Mouse (Mus musculus) limb, embryonic 11.5 days (tissue): ENCODE measurements around the gene Itga11. TPM values are rescaled to one million over a fixed set of nuclear protein-coding genes. Genes with fewer than 3 reads are reported as not detected.

Experiments used
- ATAC-seq: fragments of 200-750 bp; cut with Nextera tagmentation; 2 replicates; pipeline ENCODE4 v1.8.0; 2017; ENCODE audit warnings: low read depth; ENCODE audit not compliant: insufficient number of reproducible peaks, low FRiP score, low TSS enrichment
- DNase-seq: peaks from one replicate; pipeline ENCODE4 v3.0.0-alpha.2; 2015; ENCODE audit warnings: low spot score
- H3K27ac ChIP-seq: fragments of 300-500 bp; sonication (generic); replicated peaks from 2 replicates; pipeline ENCODE4 v1.5.1; 2014; ENCODE audit warnings: low read depth, mild to moderate bottlenecking, low read length
- H3K27me3 ChIP-seq: fragments of 300-500 bp; sonication (generic); 2 replicates; pipeline ENCODE4 v1.6.1; 2014; ENCODE audit warnings: mild to moderate bottlenecking, low read length, mixed read lengths; ENCODE audit not compliant: control insufficient read depth, insufficient read depth
- H3K36me3 ChIP-seq: fragments of 300-500 bp; sonication (generic); 2 replicates; pipeline ENCODE4 v1.6.1; 2014; ENCODE audit warnings: mild to moderate bottlenecking, low read length, moderate library complexity, mixed read lengths; ENCODE audit not compliant: control insufficient read depth, insufficient read depth
- H3K4me1 ChIP-seq: fragments of 300-500 bp; sonication (generic); 2 replicates; pipeline ENCODE4 v1.6.1; 2014; ENCODE audit warnings: low read length, mixed read lengths; ENCODE audit not compliant: control insufficient read depth, insufficient read depth
- H3K4me2 ChIP-seq: fragments of 300-500 bp; sonication (generic); 2 replicates; pipeline ENCODE4 v1.6.1; 2014; ENCODE audit warnings: low read depth, mild to moderate bottlenecking, moderate library complexity; ENCODE audit not compliant: severe bottlenecking
- H3K4me3 ChIP-seq: fragments of 300-500 bp; sonication (generic); 2 replicates; pipeline ENCODE4 v1.5.1; 2014; ENCODE audit warnings: low read depth, low read length
- H3K9ac ChIP-seq: fragments of 300-500 bp; sonication (generic); 2 replicates; pipeline ENCODE4 v1.6.1; 2014; ENCODE audit warnings: mild to moderate bottlenecking, low read length
- H3K9me3 ChIP-seq: fragments of 300-500 bp; sonication (generic); 2 replicates; pipeline ENCODE4 v1.6.1; 2016; ENCODE audit warnings: low read length; ENCODE audit not compliant: control insufficient read depth
- WGBS: fragments of 180-500 bp; shearing (Covaris S2); extraction: QIAGEN DNeasy Blood & Tissue Kit; methylation state at CpG from one replicate; pipeline ENCODE4 v1.1.7; 2014; 5-methylcytosine and 5-hydroxymethylcytosine counted together
- polyA plus RNA-seq: library from polyadenylated mRNA; unstranded; fragments of >200 nt; fragmentation: Nextera tagmentation; extraction: Ambion mirVana; gene quantifications from 2 replicates; pipeline ENCODE4 v1.2.1, GENCODE M21; 2014

Gene Itga11
- polyA plus RNA-seq, 1 experiment from 2014 or later = 3.5 TPM

DNA sequence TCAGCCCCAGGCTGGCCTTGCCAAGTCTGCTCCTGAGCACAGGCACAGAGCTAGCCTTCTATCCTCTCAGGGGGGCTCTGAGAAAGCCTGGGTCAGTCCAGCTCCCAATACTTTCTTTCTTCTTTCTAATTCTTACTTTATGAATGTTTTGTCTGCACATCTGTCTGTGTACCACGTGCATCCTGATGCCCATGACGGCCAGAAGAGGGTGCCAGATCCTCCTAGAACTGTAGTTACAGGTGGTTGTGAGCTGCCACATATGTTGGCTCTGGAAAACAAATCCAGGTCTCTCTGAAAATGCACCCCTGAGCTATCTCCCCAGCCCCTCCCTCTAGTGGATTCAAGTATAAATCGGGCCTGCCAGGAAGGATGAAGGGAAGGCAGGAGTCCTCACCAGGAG lies 82.0 kb downstream of the Itga11 start:
- Histone ChIP-seq H3K9me3 (no peaks in the 10 kb centered on the region), H3K27ac (no peak overlapping the region), H3K27me3 (no peaks in the 10 kb centered on the region), H3K36me3 (no peaks in the 10 kb centered on the region), H3K4me1 (no peaks in the 10 kb centered on the region), H3K9ac (no peak overlapping the region), H3K4me3 (no peak overlapping the region), H3K4me2 (no peak overlapping the region)
- ATAC-seq (no peak), DNase-seq (no peak)
- WGBS = 56% methylated on average over 3 of the region's 3 CpGs

DNA sequence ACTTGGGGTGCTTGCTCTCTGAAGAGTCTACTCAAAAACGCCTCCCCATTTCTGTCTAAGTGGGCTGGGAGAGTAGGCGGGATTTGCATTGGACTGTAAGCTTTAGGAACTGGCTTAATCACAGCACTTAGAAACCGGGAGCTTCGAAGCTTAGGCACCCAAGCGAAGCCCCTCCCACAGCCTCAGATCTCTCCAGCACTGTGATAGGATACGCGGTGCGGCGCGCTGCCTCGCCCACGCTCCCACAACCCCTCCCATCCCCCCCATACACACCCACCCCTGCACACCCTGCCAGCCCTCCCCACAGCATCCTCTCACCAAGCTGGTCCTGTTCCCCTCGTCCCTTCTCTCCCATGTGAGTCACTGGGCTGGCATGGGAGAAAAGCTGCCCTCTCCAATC lies 85.9 kb downstream of the Itga11 start:
- no peak for DNase-seq
- no peak for ATAC-seq
- Histone ChIP-seq H3K9ac (no peak overlapping the region), H3K4me3 (no peak overlapping the region), H3K4me2 (0 out of 2 replicates have a peak overlapping the region, but pooled peaks have one; percentile 15), H3K4me1 (no peaks in the 10 kb centered on the region), H3K36me3 (no peaks in the 10 kb centered on the region), H3K27me3 (no peaks in the 10 kb centered on the region), H3K9me3 (no peaks in the 10 kb centered on the region), H3K27ac (no peak overlapping the region)
- WGBS = 13% methylated on average over 13 of the region's 13 CpGs

DNA sequence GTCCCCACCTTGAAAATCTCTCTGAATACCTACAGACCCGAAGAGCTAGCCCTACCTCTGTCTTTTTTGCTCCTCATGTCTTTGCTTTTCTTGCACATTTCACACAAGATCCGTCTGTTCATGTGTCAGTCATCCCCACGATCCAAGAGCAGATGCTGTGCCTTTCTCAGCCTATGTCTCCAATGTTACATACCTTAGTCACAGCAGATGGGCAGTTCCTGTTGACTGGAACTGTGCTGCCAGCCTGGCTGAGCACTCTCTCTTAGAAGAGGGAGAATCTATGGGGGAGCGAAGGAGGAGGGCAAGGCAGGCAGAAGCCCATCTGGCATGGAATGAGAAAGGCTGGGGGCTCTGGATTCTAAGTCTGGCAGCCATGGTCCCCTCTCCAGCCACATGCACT lies 87.7 kb downstream of the Itga11 start:
- 73% methylated on average over 4 of the region's 4 CpGs for WGBS

DNA sequence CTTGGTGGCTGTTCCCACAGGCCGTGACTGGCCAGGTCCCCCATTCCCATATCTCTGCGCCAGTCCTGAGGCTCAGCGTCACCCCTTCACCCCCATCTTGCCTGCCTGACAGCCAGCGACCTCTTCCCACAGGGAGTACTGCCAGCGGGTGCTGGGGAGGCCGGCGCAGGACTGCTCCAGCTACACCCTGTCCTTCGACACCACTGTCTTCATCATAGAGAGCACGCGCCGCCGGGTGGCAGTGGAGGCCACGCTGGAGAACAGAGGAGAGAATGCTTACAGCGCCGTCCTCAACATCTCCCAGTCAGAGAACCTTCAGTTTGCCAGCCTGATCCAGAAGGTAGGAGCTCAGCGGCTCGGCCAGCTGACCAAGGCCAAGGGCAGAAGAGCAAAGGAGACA lies 89.8 kb downstream of the Itga11 start:
- Histone ChIP-seq H3K9ac (no peak overlapping the region), H3K27me3 (no peaks in the 10 kb centered on the region), H3K36me3 (no peaks in the 10 kb centered on the region), H3K27ac (no peak overlapping the region), H3K4me1 (no peaks in the 10 kb centered on the region), H3K4me3 (no peak overlapping the region), H3K4me2 (no peak overlapping the region), H3K9me3 (no peaks in the 10 kb centered on the region)
- 66% methylated on average over 17 of the region's 17 CpGs for WGBS
- DNase-seq (no peak), ATAC-seq (no peak)

More for the DNA sequence above, 87.7 kb downstream of the Itga11 start:
- DNase-seq = no peak
- H3K36me3 ChIP-seq = no peaks in the 10 kb centered on the region
- no peaks in the 10 kb centered on the region for H3K4me1 ChIP-seq
- no peak overlapping the region for H3K9ac ChIP-seq
- no peaks in the 10 kb centered on the region for H3K27me3 ChIP-seq
- no peak overlapping the region for H3K27ac ChIP-seq
- H3K4me2 ChIP-seq = no peak overlapping the region
- no peaks in the 10 kb centered on the region for H3K9me3 ChIP-seq
- no peak for ATAC-seq
- H3K4me3 ChIP-seq = no peak overlapping the region

DNA sequence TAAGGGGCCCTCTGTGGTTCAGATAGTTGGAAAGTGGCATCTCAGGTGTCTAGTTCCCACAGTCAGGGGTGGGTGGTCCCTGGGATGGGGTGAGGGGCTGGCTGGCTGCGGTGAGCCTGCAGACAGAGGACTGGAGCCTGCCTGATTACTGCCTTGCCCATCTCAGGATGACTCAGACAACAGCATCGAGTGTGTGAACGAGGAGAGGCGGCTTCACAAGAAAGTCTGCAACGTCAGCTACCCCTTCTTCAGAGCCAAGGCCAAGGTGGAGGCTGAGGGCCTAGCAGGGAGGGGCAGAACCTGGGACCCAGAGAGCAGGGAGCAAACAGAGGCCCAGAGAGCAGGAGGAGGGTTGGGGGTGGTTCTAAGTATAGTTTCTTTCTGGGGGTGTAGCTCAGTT lies 90.7 kb downstream of the Itga11 start:
- Histone ChIP-seq H3K9me3 (no peaks in the 10 kb centered on the region), H3K4me1 (no peaks in the 10 kb centered on the region), H3K9ac (no peak overlapping the region), H3K4me2 (no peak overlapping the region), H3K27me3 (no peaks in the 10 kb centered on the region), H3K4me3 (no peak overlapping the region), H3K27ac (no peak overlapping the region), H3K36me3 (no peaks in the 10 kb centered on the region)
- DNase-seq (no peak), ATAC-seq (no peak)
- 74% methylated on average over 5 of the region's 5 CpGs for WGBS

DNA sequence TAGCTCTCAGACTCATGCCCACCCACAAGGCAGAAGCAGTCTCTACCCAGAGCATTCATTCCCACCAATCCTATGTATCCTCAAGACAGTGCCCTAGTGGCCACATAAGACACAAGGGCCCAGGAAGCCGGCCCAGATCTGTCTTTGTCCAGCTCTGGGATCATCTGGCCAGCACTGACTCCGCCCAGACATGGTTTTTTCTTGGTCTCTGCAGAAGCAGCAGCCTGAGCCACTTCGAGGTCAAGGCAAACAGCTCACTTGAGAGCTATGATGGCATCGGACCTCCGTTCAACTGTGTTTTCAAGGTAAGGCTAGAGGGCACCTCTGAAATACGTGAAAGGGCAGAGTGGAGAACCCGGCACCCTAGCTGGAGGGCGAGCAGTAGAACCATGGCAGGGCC lies 95.1 kb downstream of the Itga11 start:
- H3K36me3 ChIP-seq = no peaks in the 10 kb centered on the region
- H3K4me2 ChIP-seq = no peak overlapping the region
- no peak overlapping the region for H3K9ac ChIP-seq
- DNase-seq (no peak), ATAC-seq (no peak)
- H3K9me3 ChIP-seq = no peaks in the 10 kb centered on the region
- WGBS = 84% methylated on average over 8 of the region's 8 CpGs
- H3K27ac ChIP-seq = no peak overlapping the region
- H3K4me3 ChIP-seq = no peak overlapping the region
- H3K27me3 ChIP-seq = no peaks in the 10 kb centered on the region
- H3K4me1 ChIP-seq = 0 out of 2 replicates have a peak, but pooled peaks cover 2% of the 10 kb centered on the region

DNA sequence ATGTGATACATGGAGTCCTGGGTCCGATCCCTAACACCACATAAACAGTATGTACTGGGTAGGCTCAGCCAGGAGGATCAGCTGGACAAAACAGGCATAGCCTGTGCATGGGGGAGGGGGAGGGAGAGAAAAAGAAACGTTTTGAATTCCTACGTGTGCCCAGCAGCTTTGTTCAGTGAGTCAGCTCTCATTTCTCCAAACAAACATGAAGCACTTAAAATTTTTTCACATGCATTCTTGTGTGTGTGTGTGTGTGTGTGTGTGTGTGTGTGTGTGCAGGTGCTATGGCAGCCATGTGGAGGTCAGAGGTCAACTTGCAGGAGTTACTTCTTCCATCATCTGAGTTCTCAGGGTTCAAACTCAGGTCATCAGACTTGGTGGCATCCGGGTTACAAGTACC lies 97.8 kb downstream of the Itga11 start:
- Histone ChIP-seq H3K27ac (no peak overlapping the region), H3K27me3 (no peaks in the 10 kb centered on the region), H3K4me3 (no peak overlapping the region), H3K9ac (no peak overlapping the region), H3K4me2 (no peak overlapping the region), H3K4me1 (0 out of 2 replicates have a peak, but pooled peaks cover 2% of the 10 kb centered on the region), H3K9me3 (no peaks in the 10 kb centered on the region), H3K36me3 (no peaks in the 10 kb centered on the region)
- WGBS = 50% methylated on average over 4 of the region's 4 CpGs
- DNase-seq = no peak
- no peak for ATAC-seq

DNA sequence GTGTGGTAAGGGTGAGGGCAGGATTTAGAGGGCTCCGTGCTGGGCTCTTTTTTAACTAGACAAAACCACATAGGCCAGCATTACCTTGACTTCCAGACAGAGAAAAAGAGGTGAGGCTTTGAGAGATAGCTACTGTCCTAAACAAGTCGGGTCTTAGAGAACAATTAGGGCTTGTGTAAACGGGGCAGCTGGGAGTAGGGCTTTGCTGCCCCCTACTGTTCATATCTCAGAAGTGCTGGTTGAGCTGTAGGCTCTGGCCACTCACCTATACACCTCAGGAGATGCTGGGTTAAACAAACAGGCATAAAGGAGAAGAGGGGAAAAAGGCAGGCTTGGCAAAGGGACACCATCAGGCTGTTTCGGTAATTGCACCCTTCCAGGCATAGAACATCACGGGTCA lies 99.8 kb downstream of the Itga11 start:
- Histone ChIP-seq H3K4me2 (no peak overlapping the region), H3K9me3 (no peaks in the 10 kb centered on the region), H3K27ac (no peak overlapping the region), H3K4me3 (no peak overlapping the region), H3K36me3 (no peaks in the 10 kb centered on the region), H3K9ac (0 out of 2 replicates have a peak overlapping the region, but pooled peaks have one; percentile 17), H3K4me1 (0 out of 2 replicates have a peak, but pooled peaks cover 2% of the 10 kb centered on the region), H3K27me3 (no peaks in the 10 kb centered on the region)
- peak; percentile 66 for ATAC-seq
- DNase-seq = peak; percentile 85
- WGBS = 7% methylated on average over 5 of the region's 5 CpGs

DNA sequence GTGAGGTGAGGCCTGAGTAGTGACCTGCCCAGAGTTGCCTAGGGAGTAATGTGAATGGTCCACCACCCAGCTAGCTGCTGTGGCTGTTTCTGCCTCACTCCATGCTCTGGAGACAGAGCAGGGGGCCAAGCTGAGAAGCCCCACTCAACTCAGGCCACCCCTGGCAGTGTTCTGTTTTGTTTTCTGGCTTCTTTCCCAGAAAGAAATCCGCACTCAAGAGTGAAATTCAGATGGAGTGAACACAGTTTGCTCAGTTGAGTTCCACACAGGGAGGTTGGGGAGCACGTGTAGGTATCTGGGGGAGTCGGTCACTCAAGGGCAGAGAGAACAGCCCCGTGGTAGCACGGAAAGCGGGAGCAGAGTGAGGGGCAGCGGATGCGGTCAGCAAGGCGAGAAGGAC lies 101.1 kb downstream of the Itga11 start:
- H3K4me2 ChIP-seq = no peak overlapping the region
- ATAC-seq (no peak), DNase-seq (no peak)
- no peak overlapping the region for H3K4me3 ChIP-seq
- 0 out of 2 replicates have a peak, but pooled peaks cover 2% of the 10 kb centered on the region for H3K4me1 ChIP-seq
- WGBS = 91% methylated on average over 9 of the region's 9 CpGs
- no peaks in the 10 kb centered on the region for H3K36me3 ChIP-seq
- no peaks in the 10 kb centered on the region for H3K9me3 ChIP-seq
- H3K27ac ChIP-seq = no peak overlapping the region
- no peaks in the 10 kb centered on the region for H3K27me3 ChIP-seq
- H3K9ac ChIP-seq = no peak overlapping the region
